Mouse (Mus musculus) frontal cortex, adult 2 months (tissue): ENCODE data around the gene Kremen1. TPM values are rescaled to one million over a fixed set of nuclear protein-coding genes. Genes with fewer than 3 reads are reported as not detected.

ENCODE experiments used
- polyA plus RNA-seq: library from polyadenylated mRNA; depleted of rRNA; stranded (reverse); fragments of >200 nt; gene quantifications from 2 replicates; pipeline ENCODE4 v1.2.3, GENCODE M21; 2012; rRNA removed

Gene Kremen1
- polyA plus RNA-seq, 1 experiment = 12.7 TPM

Other genes with a start within 250 kb of the Kremen1 start
- gene Rasl10a, start 203.4 kb downstream of the Kremen1 start, polyA plus RNA-seq = 78.9 and 79.5 TPM in 2 replicates
- gene Gas2l1, start 196.2 kb downstream of the Kremen1 start, polyA plus RNA-seq = 89.1 and 98.7 TPM in 2 replicates
- 29.3 and 31.6 TPM in 2 replicates for gene Rhbdd3, start 162.6 kb downstream of the Kremen1 start, polyA plus RNA-seq
- gene Ewsr1, start 162.3 kb downstream of the Kremen1 start, polyA plus RNA-seq = 513 and 799 TPM in 2 replicates
- 12.3 and 21.7 TPM in 2 replicates for gene Emid1, start 109.3 kb downstream of the Kremen1 start, polyA plus RNA-seq
- 6.8 and 8.2 TPM in 2 replicates for gene Znrf3, start 183.3 kb upstream of the Kremen1 start, polyA plus RNA-seq